Mouse (Mus musculus) adrenal gland (tissue): ENCODE measurements at regions not wholly inside any gene's neighbourhood (a gene's known extent, or its start where the extent isn't known, plus 50 kb on each side); places are given as distances from the start of the nearest gene placed in this dataset.

Experiments used
- intact Hi-C: fragments of 180-260 bp; cut with DNase I; formaldehyde crosslinking; loops from one replicate; pipeline ENCODE4 v1.15.1; 2025

DNA sequence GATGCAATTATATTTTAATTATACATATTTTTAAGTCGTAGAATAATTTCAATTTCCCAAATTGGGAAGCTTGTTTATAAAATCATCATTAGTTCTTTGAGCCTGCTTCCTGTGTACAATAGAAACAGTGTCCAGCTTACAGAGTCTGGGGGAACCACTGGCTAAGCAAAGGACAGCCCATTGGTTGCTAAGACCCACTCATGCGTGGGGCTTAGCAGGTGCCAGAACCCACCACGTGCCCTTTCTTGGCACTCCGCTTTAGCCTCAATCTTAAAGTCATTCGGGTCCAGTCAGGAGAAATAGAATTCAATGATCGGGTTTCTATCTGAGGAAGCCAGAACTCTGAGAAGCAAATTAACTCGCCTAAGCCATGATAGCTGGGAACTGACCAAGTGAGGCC, 100.5 kb upstream of the Smim23 start:
- intact Hi-C loops = no loop called here

DNA sequence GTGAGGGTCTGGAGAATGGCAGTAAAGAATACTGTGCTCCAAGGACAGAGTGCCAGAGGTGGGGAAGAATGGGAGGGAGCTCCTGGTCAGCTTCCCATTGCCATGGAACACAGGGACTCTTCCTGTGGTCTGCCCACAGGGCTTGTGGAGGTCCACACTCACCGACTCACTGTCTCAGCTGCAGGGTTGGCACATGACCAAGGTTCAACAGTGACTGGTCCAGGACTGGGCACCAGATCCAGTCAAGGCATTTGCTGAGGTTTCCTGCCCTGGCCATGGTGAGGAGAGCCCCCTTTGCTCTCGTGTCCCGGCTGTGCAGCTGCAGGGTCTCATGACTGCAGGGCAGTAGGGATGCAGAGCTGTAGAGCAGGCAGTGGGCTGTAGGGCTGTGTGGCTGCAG, 88.7 kb upstream of the Smim23 start:
- intact Hi-C loops = no loop called here

GRCm38 (mm10) chr11:32911791-32912190, 87.4 kb upstream of the Smim23 start:
- intact Hi-C loops = no loop called here

GRCm38 (mm10) chr11:32908723-32909411, 84.5 kb upstream of the Smim23 start:
- intact Hi-C loops = no loop called here

GRCm38 (mm10) chr11:32907520-32908233, 83.3 kb upstream of the Smim23 start:
- intact Hi-C loops = no loop called here

DNA sequence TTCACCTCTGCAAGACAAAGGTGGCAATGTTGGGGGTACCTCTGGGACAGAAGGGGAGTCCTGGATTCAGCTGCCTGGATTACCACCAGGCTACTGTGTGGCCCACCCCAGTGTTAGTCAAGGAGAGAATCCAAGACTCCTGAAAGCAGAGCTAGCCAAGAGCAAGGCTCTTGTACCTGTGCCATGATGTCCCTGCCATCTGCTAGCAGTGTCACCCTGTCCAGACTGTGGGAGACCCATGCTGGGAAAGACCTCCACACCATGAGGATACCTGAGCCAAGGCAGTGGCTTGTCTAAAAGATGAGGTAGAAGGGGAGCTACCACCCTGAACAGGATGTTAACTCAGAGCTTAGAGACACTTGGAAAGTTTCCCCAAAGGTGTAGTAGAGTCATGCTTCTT, 79.6 kb upstream of the Smim23 start:
- intact Hi-C loops = no loop called here

GRCm38 (mm10) chr11:32903389-32903788, 79.0 kb upstream of the Smim23 start:
- intact Hi-C loops = no loop called here

DNA sequence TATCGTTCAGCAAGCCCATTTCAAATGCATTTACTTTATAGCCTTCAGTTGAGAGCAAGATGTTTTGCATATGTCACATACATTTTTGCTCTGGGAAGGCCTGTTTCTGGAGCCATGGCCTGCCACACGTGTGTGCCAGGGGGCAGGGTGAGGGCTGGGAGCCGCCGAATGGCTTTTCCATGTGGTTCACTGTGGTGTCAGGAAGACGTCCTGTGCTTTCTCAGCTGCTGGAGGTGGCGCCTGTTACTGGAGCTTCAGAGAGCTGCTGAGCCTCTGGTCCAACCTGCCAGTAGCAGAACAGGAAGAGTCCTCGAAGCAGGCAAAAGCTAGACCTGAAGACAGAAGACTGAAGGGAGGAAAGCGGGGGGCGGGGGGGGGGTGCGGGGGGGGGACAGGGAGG, 78.5 kb upstream of the Smim23 start:
- intact Hi-C loops = no loop called here

GRCm38 (mm10) chr11:32900437-32900836, 76.0 kb upstream of the Smim23 start:
- intact Hi-C loops = no loop called here

- intact Hi-C loops = loop anchor here (5.0 to 10.0 kb wide), 2 partner anchors 92 to 185 kb away; no protein-coding TSS in a partner anchor
Observed at GRCm38 (mm10) chr11:32899604-32900216, 75.3 kb upstream of the Smim23 start.

GRCm38 (mm10) chr11:32895400-32895799, 71.0 kb upstream of the Smim23 start:
- intact Hi-C loops = loop anchor here (5.0 to 10.0 kb wide), 2 partner anchors 88 to 181 kb away; no protein-coding TSS in a partner anchor

- intact Hi-C loops = loop anchor here (10.0 kb wide), 1 partner anchor 179 kb away; no protein-coding TSS in a partner anchor
Observed at GRCm38 (mm10) chr11:32893146-32893903, 68.9 kb upstream of the Smim23 start.

DNA sequence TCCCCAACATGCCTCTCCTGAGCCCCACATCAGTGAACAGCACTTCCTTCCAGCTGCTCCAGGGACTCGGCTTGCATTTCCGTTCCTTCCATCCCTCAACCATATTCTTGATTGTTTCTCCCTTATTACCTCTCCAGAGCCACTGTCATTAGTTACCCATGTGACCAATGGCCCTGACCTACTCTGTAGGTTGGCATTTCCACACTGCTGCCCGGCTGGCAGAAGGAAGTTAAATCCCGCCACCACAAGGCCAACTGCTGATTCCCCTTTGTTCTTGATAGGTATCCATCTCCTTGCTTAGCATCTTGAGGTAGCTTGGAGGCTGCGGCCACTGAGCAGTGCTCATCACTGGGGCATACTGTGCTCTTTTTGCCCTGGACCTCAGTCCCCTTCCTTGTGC, 68.1 kb upstream of the Smim23 start:
- intact Hi-C loops = loop anchor here (10.0 kb wide), 1 partner anchor 178 kb away; no protein-coding TSS in a partner anchor

GRCm38 (mm10) chr11:32889248-32889647, 64.8 kb upstream of the Smim23 start:
- intact Hi-C loops = no loop called here

GRCm38 (mm10) chr11:32884744-32885143, 60.3 kb upstream of the Smim23 start:
- intact Hi-C loops = no loop called here

- intact Hi-C loops = no loop called here
Observed at GRCm38 (mm10) chr11:32883062-32883852, 58.9 kb upstream of the Smim23 start.

DNA sequence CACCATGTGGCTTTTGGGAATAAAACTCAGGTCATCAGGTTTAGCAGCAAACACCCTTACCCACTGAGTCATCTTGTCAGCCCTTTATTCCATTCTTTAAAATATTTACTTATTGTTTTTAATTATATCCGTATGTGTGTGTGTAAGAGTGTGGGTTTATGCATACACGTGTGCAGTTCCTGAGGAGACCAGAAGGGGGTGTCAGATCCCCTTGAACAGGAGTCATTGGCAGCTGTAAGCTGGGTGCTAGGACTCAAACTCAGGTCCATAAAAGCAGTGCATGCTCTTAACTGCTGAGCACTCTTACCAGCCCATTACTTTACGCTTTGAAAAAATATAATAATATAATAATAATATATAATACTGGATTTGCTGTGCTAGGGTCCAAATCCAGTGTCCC, 54.6 kb upstream of the Smim23 start:
- intact Hi-C loops = no loop called here
